Mouse (Mus musculus) urinary bladder, postnatal 36 days (tissue): Measurements from ENCODE around the gene Pradc1.
A peak's percentile ranks its signal among the peaks of the same experiment; 100 is the strongest.

Experiments
- DNase-seq, 2 experiments: peaks; one replicate each; pipeline ENCODE4 v3.0.0; 2022; ENCODE audit warnings: low spot score in 2 of 2, mixed read lengths in 1 of 2

Pradc1 gene

DNA sequence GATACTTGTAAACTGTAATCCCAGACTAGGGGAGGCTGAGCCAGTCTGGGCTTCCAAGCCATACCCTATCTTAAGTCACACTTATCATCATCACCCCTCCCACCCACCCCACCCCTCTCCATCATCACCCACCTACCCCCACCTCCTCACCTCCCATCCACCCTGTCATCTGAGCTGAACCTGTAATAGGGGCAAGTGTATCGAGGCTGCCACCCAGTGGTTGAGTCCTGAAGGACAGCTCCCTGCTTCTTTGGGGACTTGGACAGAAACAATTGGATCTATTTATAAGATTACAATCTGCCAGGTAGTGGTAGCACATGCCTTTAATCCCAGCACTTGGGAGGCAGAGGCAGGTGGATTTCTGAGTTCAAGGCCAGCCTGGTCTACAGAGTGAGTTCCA, 54.6 kb downstream of the Pradc1 start:
- peak; percentile 26 to 47 for DNase-seq
